Mouse (Mus musculus) cerebellum, adult 2 months (tissue): ENCODE measurements around the gene Grk4. TPM values are rescaled to one million over a fixed set of nuclear protein-coding genes. Genes with fewer than 3 reads are reported as not detected.

Experiments
- DNase-seq, 2 experiments: peaks; one replicate each; pipeline ENCODE4 v3.0.0; 2021
- H3K27ac ChIP-seq: fragments of 200-500 bp; 2 replicates; pipeline ENCODE4 v1.5.1; 2012; ENCODE audit warnings: low read length, control low read depth, inconsistent platforms; ENCODE audit not compliant: insufficient read depth
- H3K27me3 ChIP-seq: fragments of 200-500 bp; 2 replicates; pipeline ENCODE4 v1.6.1; 2012; ENCODE audit warnings: inconsistent platforms, mild to moderate bottlenecking, low read length, moderate library complexity; ENCODE audit not compliant: control insufficient read depth, insufficient read depth
- H3K4me1 ChIP-seq: fragments of 200-500 bp; 2 replicates; pipeline ENCODE4 v1.6.1; 2011; ENCODE audit warnings: low read length; ENCODE audit not compliant: control insufficient read depth, insufficient read depth
- H3K4me3 ChIP-seq: fragments of 200-500 bp; replicated peaks from 2 replicates; pipeline ENCODE3; 2011; ENCODE audit warnings: mild to moderate bottlenecking, low read depth, low read length, control low read depth; ENCODE audit not compliant: insufficient read depth
- CTCF ChIP-seq: fragments of 200-500 bp; IDR thresholded peaks from 2 replicates; pipeline ENCODE4 v1.5.1; 2011; ENCODE audit warnings: low read depth, mild to moderate bottlenecking, control low read depth, low read length, moderate library complexity, borderline replicate concordance; ENCODE audit not compliant: insufficient read depth
- POLR2A ChIP-seq: fragments of 200-500 bp; IDR thresholded peaks from 2 replicates; pipeline ENCODE4 v1.6.1; 2011; ENCODE audit warnings: low read length, control low read depth, borderline replicate concordance; ENCODE audit not compliant: insufficient read depth
- WGBS: fragments of 180-500 bp; shearing (Covaris S2); methylation state at CpG from one replicate; pipeline ENCODE4 v1.1.7; 2018; 5-methylcytosine and 5-hydroxymethylcytosine counted together
- polyA plus RNA-seq: library from polyadenylated mRNA; depleted of rRNA; stranded (reverse); fragments of >200 nt; gene quantifications from 2 replicates; pipeline ENCODE4 v1.2.3, GENCODE M21; 2012; rRNA removed

Grk4 gene
- polyA plus RNA-seq, 1 experiment, result 4.6 TPM

- H3K27me3 ChIP-seq, result no peaks in the 10 kb centered on the region
Observed at GRCm38 (mm10) chr5:34771818-34772217, 111.6 kb downstream of the Grk4 start.

DNA sequence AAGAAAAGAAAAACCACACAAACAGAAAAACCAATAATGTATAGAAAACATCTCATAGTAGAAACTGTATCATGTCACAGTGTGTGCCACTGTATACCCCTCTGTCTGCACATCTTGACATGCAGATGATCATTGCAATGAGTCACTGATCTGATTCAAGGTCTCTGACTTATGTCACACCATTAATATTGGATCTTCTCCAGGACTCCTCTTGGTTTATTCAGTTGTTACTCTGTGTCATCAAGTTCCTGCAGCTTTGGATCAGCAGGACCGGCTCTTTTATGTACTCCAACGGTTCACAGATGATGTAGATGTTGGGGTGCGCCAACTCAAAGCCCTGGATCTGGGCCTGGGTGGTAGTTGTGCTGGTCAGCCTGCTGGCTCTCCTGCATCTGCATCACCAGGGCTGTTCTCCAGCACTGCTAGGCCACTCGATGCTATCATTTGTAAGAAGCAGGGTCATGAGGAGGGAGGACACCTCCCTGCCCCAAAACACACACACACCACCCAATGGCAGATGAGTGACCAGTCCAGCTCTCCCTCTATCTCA is 112.6 kb downstream of the Grk4 start:
- Histone ChIP-seq H3K27me3 (no peaks in the 10 kb centered on the region), H3K4me3 (no peak overlapping the region), H3K4me1 (peaks cover 7% of the 10 kb centered on the region; the same call in 1 of the 2 replicates), H3K27ac (no peak overlapping the region)
- DNase-seq, result peak in 1 of 2 experiments; percentile 12
- 38% methylated on average over 4 of the region's 4 CpGs for WGBS
- no peak for TF ChIP-seq POLR2A
- TF ChIP-seq CTCF, result no peak

More at GRCm38 (mm10) chr5:34771818-34772217, 111.6 kb downstream of the Grk4 start:
- WGBS, result 91% methylated on average over 3 of the region's 3 CpGs
- Histone ChIP-seq H3K4me1 (peaks cover 7% of the 10 kb centered on the region; the same call in 1 of the 2 replicates), H3K27ac (no peak overlapping the region), H3K4me3 (no peak overlapping the region)
- no peak for DNase-seq
- TF ChIP-seq POLR2A, result no peak
- TF ChIP-seq CTCF, result no peak

- H3K4me1 ChIP-seq, result peaks cover 7% of the 10 kb centered on the region; the same call in 1 of the 2 replicates
- TF ChIP-seq CTCF (no peak), POLR2A (no peak)
- DNase-seq, result no peak
- 72% methylated on average over 2 of the region's 2 CpGs for WGBS
- H3K27me3 ChIP-seq, result no peaks in the 10 kb centered on the region
- H3K4me3 ChIP-seq, result no peak overlapping the region
- H3K27ac ChIP-seq, result no peak overlapping the region
Observed at GRCm38 (mm10) chr5:34773392-34773791, 113.2 kb downstream of the Grk4 start.

DNA sequence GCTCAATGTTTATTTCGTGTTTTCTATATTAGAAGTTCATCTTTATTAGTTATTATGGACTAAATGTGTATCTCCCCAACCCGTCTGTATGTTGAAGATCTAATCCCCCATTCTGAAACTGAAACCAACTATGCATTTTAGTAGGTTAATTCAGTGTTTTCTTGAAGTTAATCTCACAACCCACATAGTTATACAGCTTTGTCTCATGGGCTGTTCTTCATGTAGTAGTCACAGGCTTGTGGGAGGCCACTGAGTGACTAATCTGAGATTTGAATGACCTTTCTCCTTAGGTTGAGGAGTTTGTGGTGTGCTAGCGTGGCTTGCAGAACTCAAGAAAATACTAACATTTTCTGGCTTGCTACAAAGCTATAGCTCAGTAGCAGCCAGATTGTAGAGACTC is 124.8 kb downstream of the Grk4 start:
- TF ChIP-seq POLR2A (no peak), CTCF (no peak)
- Histone ChIP-seq H3K4me3 (no peak overlapping the region), H3K4me1 (0 out of 2 replicates have a peak, but pooled peaks cover 4% of the 10 kb centered on the region), H3K27me3 (no peaks in the 10 kb centered on the region), H3K27ac (no peak overlapping the region)
- WGBS, result 95% methylated on average over 3 of the region's 3 CpGs
- no peak for DNase-seq

DNA sequence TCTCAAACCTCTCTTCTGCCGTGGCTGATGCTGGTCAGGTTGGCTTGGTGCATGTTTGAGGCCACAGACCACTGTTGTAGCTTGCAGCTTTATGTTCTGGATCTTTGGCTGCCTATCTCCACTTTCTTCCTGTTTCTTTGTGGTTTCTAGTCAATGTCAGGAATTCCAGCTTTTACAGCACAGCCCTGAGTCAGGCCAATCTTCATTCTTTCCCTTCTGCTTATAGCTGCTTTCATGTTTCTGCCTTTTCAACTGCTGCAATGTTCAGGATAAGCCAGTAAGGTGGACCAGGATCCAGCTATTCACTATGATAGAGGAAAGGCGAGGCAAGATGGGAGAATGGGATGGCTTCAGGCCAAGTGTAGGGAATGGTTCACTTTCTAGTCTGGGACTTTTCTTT is 131.0 kb downstream of the Grk4 start:
- H3K27ac ChIP-seq, result no peak overlapping the region
- no peak for DNase-seq
- TF ChIP-seq CTCF (no peak), POLR2A (no peak)
- H3K27me3 ChIP-seq, result no peaks in the 10 kb centered on the region
- 80% methylated on average over 2 of the region's 2 CpGs for WGBS
- no peaks in the 10 kb centered on the region for H3K4me1 ChIP-seq
- no peak overlapping the region for H3K4me3 ChIP-seq

GRCm38 (mm10) chr5:34800292-34800953 is 140.2 kb downstream of the Grk4 start:
- no peak for DNase-seq
- 95% methylated on average over 5 of the region's 5 CpGs for WGBS
- Histone ChIP-seq H3K27me3 (no peaks in the 10 kb centered on the region), H3K4me1 (no peaks in the 10 kb centered on the region), H3K27ac (no peak overlapping the region), H3K4me3 (no peak overlapping the region)
- TF ChIP-seq POLR2A (no peak), CTCF (no peak)

Other genes starting within 250 kb of the Grk4 start
- gene Tnip2, start 146.4 kb upstream of the Grk4 start, polyA plus RNA-seq, result 9.6 and 10.0 TPM in 2 replicates
- gene Sh3bp2, start 134.5 kb upstream of the Grk4 start, polyA plus RNA-seq, result 3.2 and 3.6 TPM in 2 replicates
- gene Add1, start 86.7 kb upstream of the Grk4 start, polyA plus RNA-seq, result 303 and 315 TPM in 2 replicates
- gene Mfsd10, start 23.2 kb upstream of the Grk4 start, polyA plus RNA-seq, result 114 and 127 TPM in 2 replicates
- 19.5 and 21.0 TPM in 2 replicates for gene Nop14, start 231 bp upstream of the Grk4 start, polyA plus RNA-seq
- gene Htt, start 101.4 kb downstream of the Grk4 start, polyA plus RNA-seq, result 45.4 and 52.1 TPM in 2 replicates
- 5.5 and 6.8 TPM in 2 replicates for gene Msantd1, start 247.6 kb downstream of the Grk4 start, polyA plus RNA-seq